Mouse (Mus musculus) small intestine, adult 2 months (tissue): ENCODE measurements at regions not wholly inside any gene's neighbourhood (a gene's known extent, or its start where the extent isn't known, plus 50 kb on each side); places are given as distances from the start of the nearest gene placed in this dataset.
"Not testable (repeated sequence)": the region's sequence is repeated elsewhere in the genome, so short reads cannot be mapped to it uniquely, and the experiment has no call there.

ENCODE experiments used
- CTCF ChIP-seq: fragments of 200-500 bp; IDR thresholded peaks from 2 replicates; pipeline ENCODE4 v1.5.1; 2012; ENCODE audit warnings: low read depth, mild to moderate bottlenecking, control low read depth, inconsistent platforms, low read length, moderate library complexity, mixed read lengths; ENCODE audit not compliant: insufficient replicate concordance, insufficient read length; ENCODE audit errors: extremely low read depth
- POLR2A ChIP-seq: fragments of 200-500 bp; IDR thresholded peaks from 2 replicates; pipeline ENCODE4 v1.6.1; 2012; ENCODE audit warnings: low read depth, mild to moderate bottlenecking, control low read depth, inconsistent platforms, low read length, moderate library complexity

- TF ChIP-seq CTCF, POLR2A: not testable (repeated sequence)
These were observed 97.3 kb downstream of the 1700018G05Rik start for GRCm38 (mm10) chrX:103025495-103025894.
